Mouse (Mus musculus) heart, adult 2 months (tissue): ENCODE measurements at regions not wholly inside any gene's neighbourhood (a gene's known extent, or its start where the extent isn't known, plus 50 kb on each side); places are given as distances from the start of the nearest gene placed in this dataset.

ENCODE experiments used
- CTCF ChIP-seq: fragments of 200-600 bp; IDR thresholded peaks from 2 replicates; pipeline ENCODE4 v1.8.1; 2022; ENCODE audit warnings: antibody characterized with exemption, mild to moderate bottlenecking, moderate library complexity
- EP300 ChIP-seq: fragments of 200-500 bp; IDR thresholded peaks from 2 replicates; pipeline ENCODE4 v1.6.1; 2011; ENCODE audit warnings: low read depth, low read length, control low read depth; ENCODE audit not compliant: insufficient read depth
- POLR2A ChIP-seq: fragments of 200-500 bp; IDR thresholded peaks from 2 replicates; pipeline ENCODE4 v1.6.1; 2011; ENCODE audit warnings: mild to moderate bottlenecking, low read depth, low read length, control low read depth; ENCODE audit not compliant: insufficient read depth

- TF ChIP-seq POLR2A (no peak), CTCF (no peak), EP300 (no peak)
These were observed 52.0 kb upstream of the Cpsf6 start for GRCm38 (mm10) chr10:117431850-117432249.
